Mouse (Mus musculus) left cerebral cortex, adult 9 months (tissue): ENCODE results near the gene Fcho1.
A peak's percentile ranks its signal among the peaks of the same experiment; 100 is the strongest.

ENCODE experiments used
- DNase-seq, 2 experiments: peaks; one replicate each; pipeline ENCODE4 v3.0.0; 2022; ENCODE audit warnings: low spot score in 2 of 2

Fcho1 gene

DNA sequence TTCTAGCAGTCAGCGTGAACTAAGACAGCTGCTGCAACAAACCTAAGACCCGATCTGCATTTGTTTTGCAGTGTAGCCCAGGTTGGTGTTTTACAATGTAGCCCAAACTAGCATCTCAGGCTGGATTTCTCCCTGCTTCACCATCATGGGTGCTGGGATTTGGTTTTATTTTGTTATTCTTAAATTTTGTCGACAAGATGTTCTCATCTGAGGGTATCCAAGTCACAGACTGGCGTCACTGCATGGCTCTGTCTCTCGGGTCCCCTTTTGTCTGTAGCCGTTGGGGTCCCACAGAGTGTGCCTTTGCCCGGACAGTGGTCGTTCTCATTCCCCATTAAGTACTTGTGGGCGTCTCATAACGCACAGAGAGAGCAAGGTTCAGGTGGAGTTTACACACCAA lies 40.8 kb downstream of the Fcho1 start:
- no peak for DNase-seq

DNA sequence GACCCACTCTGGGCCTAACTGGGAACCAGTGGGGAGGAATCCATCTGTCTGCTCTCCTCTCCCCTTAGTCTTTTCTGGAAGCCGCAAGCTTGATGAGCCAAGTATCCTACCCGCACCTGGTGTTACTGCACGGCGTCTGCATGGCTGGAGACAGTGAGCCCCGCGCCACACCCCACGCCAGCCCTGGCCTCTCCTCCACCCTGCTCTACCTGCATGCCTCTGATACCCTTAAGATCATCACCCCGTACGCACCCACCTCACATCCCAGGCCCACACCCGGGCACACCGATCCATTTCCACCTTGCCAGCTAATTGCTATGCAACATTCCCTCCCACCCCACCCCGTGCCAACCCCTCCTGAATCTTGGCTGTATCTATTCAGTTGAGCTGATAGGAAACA lies 42.7 kb downstream of the Fcho1 start:
- no peak for DNase-seq

DNA sequence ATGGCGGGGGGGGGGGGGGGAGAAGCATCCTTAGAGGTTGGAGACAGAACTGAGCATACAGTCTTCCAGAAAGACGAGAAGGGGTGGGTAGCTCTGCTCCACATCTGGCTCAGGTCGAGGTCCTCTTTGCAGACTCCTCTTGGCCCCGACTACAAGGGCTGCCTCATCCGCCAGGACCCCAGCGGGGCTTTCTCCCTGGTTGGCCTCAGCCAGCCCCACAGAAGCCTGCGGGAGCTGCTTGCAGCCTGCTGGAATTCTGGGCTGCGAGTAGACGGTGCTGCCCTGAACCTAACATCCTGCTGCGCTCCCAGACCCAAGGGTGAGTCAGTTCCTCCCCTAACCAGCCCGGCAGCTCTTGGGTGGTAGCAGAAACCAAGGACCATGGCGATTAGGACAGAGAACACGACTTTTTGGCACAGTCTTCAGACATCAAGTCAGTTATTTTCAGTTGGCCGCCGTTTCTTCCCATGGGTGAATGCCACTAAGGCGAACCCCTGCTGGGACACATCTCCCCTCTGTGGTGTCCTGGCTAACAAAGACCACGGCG lies 44.1 kb downstream of the Fcho1 start:
- DNase-seq = no peak

DNA sequence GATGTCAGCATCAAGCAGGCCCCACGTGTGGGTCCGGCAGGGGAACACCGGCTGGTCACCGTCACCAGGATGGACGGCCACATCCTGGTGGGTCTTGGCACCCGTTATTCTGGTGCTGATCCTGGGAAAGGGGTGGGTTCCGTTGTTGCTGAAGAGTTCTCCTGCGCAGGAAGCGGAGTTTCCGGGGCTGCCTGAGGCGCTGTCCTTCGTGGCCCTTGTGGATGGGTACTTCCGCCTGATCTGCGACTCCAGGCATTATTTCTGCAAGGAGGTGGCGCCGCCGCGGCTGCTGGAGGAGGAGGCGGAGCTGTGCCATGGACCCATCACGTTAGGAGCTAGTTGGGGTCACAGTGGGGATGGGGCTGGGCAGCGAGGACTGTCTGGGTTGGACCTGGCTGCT lies 45.0 kb downstream of the Fcho1 start:
- no peak for DNase-seq

DNA sequence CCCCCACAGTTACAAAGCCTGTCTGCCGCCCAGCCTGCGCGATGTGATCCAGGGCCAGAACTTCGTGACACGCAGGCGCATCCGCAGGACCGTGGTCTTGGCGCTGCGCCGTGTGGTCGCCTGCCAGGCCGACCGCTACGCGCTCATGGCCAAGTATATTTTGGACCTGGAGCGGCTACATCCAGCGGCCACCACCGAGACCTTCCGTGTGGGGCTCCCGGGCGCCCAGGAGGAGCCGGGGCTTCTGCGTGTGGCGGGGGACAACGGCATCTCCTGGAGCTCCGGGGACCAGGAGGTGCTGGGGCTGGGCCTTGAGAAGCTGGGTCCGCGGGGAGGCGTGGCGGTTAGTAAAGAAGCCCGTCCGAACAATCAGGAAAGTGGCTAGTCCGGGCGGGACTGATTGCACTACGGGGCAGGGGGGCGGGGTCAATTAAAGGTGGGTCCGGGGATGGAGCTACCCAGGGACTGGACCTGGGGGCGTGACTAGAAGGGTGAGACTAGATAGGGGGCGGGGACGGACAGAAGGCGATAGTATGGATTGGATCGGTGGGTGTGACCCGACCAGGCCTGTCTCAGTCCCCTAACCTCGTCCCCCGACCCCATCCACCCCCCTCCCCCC lies 45.9 kb downstream of the Fcho1 start:
- no peak for DNase-seq

DNA sequence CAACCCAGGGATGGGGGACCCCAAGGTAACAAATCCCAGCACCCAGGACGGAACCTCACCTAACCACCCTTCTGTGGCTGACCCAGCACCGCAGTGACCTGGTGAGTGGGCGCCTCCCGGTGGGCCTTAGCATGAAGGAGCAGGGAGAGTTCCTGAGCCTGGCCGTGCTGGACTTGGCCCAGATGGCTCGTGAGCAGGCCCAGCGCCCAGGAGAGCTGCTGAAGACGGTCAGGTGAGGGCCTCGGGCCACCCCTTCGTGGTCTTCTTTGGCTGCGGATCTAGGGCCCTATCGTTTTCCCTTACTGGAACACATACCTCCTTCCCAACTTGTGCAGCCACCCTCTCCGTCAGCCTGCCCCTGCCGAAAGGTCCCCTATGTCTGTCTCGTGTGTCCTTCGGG lies 46.4 kb downstream of the Fcho1 start:
- DNase-seq = no peak

DNA sequence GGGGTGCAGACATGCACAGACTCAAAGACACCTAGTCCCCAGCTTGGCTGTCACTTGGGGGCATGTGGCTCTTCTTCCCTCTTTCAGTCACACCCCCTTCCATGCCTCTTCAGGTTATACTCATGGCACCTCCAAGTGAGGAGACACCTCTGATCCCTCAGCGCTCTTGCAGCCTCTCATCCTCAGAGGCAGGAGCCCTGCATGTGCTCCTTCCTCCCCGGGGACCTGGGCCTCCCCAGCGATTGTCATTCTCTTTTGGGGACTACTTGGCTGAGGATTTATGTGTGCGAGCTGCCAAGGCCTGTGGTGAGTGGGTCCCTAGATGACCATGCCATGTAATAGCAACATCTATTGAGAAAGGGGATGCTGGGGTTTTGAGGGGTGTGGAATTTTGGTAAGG lies 47.3 kb downstream of the Fcho1 start:
- DNase-seq = no peak

DNA sequence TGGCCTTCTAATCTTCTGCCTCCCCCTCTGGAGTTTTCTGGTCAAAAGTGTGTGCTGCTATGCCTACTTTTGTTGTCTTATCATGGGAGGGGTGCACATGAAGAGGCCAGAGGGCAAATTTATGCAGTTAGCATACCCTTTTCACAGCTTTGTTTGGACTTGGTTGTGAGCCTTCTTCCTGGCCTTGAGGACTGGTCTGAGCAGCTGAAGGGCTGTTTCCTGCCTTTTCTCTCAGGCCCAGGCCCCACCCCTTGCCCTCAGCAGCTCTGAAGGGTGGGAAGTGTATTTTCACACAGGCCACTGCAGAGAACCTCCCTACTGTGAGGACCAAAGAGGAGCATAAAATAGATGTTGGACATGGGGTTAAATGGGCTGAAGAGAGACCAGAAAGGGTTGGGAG lies 48.0 kb downstream of the Fcho1 start:
- no peak for DNase-seq

DNA sequence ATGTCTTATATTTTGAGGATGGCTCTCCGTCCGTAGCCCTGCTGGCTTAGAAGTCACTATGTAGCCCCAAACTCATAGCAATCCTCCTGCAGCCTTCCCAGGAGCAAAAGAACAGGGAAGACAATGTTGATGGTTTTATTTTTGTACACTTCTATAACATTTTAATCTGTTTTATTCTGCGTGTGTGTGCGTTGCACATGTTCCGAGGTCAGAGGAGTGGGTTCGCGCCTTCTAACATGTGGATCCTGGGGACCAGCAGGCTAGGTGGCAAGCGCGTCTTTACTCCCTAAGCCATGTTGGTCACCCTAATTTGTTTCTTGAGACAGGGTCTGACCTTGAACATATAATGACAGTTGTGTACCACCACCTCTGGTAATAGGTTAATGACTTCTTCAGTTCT lies 48.7 kb downstream of the Fcho1 start:
- no peak for DNase-seq

DNA sequence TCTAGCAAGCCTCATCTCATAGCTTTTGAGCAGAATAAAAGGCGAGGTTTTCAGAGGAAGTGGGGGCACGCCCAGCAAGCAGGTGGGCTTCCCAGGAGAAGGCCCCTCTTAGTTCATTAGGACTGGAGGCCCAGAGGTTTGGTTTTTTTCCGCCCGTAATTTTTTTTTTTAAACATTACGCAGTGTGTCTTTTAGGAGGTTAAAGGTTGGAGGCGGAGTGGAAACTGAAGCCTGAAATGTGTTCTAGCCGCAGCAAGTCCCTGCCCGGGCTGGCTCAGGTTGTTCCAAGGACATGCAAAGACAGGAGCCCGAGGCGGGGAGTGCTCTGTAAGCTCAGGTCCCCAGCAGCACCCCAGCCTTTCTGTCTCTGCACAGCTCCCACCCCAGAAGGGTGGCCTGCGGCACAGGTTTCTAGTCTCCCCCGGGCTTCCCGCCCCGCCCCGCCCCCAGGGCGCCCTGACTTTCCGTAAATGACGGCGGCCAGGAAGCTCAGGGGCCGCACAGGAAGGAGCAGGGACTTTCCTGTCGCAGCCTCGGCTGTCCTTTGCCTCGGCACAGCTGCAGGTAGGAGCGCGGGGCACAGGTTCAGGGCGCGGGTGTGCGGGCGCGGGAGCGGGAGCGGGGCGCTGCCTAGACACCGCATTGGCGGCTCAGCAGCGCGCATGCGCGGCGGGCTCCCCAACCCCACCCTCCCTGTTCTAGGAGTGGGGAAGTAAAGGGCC lies 49.3 kb downstream of the Fcho1 start, which contains the start of gene Jak3:
Gene Jak3 (plus strand): TSS at position 277 of the 722 bp plus-strand sequence.
- no peak for DNase-seq

DNA sequence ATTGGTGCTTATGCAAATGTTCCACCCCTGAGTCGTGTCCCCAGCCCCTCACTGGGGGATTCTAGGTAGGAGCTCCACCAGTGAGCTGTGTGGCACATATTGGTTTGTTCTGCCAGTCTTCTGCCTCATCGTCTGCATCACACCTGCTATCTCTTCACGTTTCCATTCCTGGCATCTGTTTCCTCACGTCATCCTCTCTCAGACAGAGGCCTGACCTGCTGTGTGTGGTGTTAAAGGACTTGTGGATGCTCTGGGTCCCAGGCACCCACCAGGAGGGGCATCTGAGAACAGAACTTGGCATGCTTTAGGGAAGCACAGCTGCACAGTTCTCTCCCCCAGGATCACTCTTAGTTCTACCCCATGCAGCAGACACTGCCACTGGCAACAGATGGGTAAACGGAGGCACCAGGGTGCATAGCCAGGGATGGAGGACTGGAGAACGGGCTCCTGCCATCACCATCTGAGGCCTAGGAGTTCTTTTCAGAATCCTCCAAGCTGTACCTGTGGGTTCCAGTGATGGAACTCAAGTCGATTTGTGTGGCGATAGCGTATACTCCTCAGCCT lies 50.0 kb downstream of the Fcho1 start:
- DNase-seq = no peak

DNA sequence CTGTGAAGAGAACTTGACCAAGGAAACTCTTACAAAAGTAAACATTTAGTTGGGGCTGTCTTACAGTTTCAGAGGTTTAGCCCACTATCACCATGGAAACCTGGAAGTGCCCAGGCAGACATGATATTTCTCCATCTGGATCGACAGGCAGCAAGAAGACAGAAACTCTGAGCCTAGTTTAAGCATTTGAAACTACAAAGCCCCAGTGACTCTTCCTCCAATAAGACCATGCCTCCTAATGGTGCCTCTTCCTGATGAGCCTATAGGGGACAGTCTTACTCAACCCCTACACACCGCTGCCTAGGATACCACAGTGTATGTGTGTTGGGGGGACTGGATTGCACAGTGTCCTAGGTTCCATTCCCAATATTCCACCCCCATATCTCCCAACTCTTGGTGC lies 51.4 kb downstream of the Fcho1 start:
- DNase-seq = no peak

DNA sequence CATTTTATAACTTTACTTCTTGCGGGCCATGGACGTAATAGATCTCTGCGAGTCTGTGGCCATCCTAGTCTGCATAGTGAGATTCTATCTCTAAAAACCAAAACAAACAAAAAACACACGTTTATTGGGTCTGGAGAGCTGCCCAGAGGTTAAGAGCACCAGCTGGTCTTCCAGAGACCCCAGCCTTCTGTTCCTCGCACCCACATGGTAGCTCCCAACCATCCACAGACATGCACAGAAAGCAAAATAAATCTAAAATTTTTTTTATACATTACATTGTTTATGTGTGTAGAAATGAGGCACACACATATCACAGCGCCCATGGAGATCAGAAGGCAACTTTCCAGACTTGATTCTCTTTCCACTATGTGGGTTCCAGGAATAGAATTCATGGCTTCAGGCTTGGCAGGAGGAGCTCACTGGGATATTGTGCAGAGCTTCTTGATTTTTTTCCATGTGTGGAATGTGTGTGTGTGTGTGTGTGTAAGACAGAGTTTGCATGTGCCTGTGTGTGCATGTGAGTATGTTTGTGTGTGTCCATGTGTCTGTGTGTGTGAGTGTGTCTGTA lies 53.3 kb downstream of the Fcho1 start:
- DNase-seq = no peak

DNA sequence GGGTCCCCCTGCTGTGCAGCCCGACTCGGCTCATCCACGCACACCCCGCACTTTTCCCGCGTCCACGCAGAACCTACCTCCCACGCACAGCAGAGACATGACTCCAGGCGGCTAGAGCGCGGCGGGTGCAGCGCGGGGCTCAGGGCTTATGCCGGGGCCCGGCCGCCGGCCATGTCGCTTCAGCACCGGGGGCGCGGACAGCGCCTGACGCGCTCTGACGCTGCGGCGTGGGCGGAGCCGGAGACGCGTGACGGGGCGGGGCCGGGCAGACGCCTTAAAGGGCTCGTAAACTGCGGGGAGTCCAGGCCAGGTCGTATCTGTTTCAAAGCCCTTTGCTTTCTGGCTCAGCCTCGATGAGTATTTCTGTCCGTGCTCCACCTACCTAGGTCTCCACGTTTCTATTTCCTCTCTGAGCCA lies 54.0 kb downstream of the Fcho1 start, which contains the start of gene Unc13a:
Gene Unc13a (minus strand): TSS at position 209 of the 417 bp plus-strand sequence.
- DNase-seq = peak; percentile 70 to 92

DNA sequence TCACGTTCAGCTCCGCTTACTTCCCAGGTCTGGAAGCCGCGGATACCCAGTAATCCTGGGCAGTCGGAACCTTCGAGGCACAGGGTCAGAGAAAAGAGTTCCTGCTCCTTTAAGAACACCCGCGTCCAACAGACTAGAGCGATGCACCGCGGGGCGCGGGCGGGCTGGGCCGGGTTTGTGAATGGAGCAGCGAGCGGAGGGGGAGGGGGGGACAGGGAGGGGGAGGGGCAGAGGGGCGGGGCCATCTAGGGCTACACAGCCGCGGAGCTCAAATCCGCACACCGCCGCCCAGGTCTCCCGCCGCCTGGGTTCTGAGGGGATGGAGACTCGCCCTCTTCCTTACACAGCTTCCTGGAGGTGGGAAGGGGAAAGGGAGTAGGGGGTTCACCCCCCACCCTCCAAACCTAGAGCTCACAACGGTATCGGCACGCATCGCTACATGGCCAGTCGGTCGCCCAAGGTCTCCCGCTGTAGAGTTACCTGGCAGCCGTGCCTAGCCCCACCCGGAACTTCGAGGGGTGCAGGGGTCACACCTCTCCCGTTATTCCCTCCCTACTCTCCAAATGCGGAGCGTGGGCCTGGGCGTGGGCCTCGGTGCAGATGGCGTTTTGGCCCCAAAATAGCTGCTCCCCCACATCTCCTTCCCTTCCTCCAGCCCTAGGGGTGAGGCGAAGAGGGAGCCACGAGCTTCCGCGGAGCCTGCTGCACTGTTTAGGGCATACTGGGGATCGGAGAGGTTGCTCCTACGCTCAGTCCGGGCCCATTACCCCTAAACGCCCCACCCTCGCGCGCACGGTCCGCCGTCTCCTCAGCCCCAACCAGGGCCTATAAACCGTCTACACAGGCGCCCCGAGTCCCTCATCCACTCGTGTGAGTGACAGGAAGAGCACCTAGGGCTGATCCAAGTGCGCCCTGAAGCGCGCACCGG lies 54.6 kb downstream of the Fcho1 start:
- DNase-seq = peak; percentile 50 to 70

DNA sequence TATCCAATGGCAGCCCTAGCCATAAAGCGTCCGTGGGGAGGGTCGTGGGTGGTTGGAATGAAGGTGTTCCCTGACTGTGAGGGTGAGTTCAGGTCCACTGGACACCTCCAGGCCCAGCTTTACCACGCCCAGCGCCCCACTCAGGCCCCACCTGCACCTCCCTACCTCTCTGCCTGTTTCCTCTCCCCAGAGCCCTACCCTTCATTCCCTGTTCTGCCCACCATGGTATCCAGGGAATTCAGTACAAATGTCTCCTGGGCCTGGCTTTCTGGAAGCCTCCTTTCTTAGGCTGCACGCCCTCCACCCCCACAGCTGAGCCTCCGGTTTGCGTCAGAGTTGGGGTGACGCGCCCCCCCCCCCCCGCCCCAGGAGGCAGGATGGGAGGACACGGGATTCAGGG lies 55.3 kb downstream of the Fcho1 start:
- DNase-seq = no peak

DNA sequence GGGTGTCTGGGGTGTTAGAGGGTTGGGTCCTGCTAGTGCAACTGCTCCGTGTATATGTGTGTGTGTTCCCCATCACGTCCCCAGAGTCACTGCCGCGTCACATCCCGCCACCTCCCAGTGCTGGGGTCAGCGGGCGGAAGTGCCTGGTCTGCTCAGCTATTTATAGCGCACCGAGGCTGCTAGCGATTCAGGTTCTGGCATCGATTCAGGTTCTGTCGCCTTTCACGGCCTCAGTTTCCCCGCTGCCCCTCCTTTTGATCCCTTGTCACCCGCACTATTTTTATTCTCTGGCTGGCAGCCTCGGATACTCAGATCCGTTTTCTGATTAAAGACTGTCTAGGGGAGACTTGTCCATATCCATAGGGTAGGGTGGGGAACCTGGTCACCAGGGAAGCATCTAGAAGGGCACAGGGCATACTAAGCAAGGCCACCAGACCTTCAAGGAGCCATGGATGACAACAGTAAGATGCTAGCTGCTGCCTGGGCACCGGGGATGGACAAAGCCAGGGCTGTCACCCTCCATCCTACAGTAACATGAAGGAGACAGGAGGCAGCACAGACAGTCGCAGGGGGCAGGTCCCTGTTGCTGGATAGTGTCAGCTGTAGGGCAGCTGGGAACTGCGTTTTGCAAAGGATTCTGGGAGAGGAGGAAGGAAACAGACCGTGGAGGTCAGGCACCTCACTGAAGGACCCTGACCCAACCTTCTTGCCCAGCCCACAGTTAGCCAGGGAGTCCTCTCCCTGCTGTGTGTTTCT lies 57.1 kb downstream of the Fcho1 start:
- no peak for DNase-seq

DNA sequence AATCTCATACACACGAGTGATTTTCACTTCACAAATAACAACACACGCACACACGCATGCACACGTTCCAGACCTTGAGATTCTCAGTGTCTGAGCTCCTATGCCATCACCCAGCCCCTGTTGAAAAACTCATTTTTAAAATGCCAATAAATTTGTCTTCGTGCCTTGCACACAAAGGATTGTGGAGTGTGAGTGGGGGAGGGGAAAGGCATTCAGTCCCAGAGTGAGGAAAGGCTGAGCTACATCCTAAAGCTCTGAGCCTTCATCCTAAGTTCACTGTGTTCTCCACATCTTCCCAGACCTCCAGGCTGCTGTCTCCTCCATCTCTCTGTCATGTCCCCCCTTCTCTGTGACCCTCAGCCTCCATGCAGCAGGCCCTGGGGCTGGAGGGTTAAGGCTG lies 58.3 kb downstream of the Fcho1 start:
- DNase-seq = no peak

DNA sequence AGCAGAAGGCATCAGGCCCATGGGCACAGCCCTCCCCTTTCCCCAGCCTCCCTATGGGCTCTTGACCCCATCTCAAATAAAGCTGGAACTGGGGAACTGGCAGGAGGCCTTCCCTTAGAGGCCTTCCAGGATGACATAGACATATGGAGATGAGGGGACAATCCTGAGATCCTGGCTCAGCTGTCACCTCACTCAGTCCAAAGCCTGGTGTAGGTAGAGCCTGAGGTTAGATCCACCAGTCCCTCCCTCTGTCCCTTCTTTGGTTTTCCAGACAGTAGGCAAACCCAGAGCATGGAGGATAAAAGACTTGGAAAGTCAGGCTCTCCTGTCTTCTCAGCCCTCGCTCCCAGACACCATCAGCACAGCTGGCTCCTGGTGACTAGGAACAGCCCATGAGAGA lies 58.7 kb downstream of the Fcho1 start:
- no peak for DNase-seq

DNA sequence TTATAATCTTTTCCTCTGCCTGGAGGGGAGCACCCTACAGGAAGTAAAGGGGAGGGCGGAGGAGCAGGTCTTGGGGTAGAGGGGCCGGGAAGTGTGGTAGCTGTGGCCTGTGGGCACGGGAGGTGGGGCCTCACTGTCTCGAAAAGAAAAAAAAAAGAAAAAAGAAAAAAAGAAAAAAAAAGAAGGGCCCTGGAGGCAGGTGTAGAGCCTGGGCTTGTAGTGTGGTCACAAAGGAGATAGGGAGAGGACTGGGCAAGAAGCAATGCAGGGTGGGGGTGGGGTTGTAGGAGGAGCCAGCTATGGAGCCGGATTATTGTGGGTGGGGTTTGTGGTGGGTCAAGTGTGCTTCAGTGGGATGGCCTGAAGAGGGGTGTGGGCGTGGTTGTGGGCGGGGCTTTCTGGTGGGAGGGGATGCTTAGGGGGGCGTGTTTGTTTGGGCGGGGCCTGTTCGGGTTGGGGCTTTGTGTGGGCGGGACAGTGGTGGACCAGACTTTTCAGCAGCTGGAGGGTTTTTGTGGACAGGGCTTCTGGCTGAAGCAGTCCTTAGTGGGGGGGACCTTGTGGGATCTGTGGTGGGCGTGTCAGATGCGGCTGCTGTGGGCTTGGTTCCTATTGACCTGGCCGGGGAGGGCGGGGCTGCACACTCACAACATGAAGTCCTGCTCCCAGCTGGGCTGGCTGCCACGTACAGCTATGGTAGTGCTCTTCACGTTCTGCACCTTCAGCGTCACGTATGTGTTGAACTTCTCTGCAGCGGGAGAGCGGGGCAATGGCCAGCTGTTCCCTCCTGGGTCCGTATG lies 60.0 kb downstream of the Fcho1 start:
- no peak for DNase-seq
